Mouse (Mus musculus) hindbrain, embryonic 13.5 days (tissue): ENCODE measurements around the gene Nell2. TPM values are rescaled to one million over a fixed set of nuclear protein-coding genes. Genes with fewer than 3 reads are reported as not detected.

Experiments
- ATAC-seq: fragments of 200-750 bp; cut with Nextera tagmentation; 2 replicates; pipeline ENCODE4 v1.8.0; 2017; ENCODE audit warnings: moderate TSS enrichment; ENCODE audit not compliant: low FRiP score
- H3K27ac ChIP-seq: fragments of 300-500 bp; sonication (generic); 2 replicates; pipeline ENCODE4 v1.5.1; 2015; ENCODE audit warnings: inconsistent platforms, mild to moderate bottlenecking, moderate library complexity
- H3K27me3 ChIP-seq: fragments of 300-500 bp; sonication (generic); 2 replicates; pipeline ENCODE4 v1.6.1; 2015; ENCODE audit warnings: mild to moderate bottlenecking, inconsistent platforms
- H3K36me3 ChIP-seq: fragments of 300-500 bp; sonication (generic); 2 replicates; pipeline ENCODE4 v1.6.1; 2015; ENCODE audit warnings: mild to moderate bottlenecking, inconsistent platforms
- H3K4me1 ChIP-seq: fragments of 300-500 bp; sonication (generic); replicated peaks from 2 replicates; pipeline ENCODE4 v1.6.1; 2015; ENCODE audit warnings: inconsistent platforms
- H3K4me2 ChIP-seq: fragments of 300-500 bp; sonication (generic); 2 replicates; pipeline ENCODE4 v1.6.1; 2015; ENCODE audit warnings: inconsistent platforms, mild to moderate bottlenecking, moderate library complexity
- H3K4me3 ChIP-seq: fragments of 300-500 bp; sonication (generic); 2 replicates; pipeline ENCODE4 v1.5.1; 2015; ENCODE audit warnings: mild to moderate bottlenecking, inconsistent platforms
- H3K9ac ChIP-seq: fragments of 300-500 bp; sonication (generic); 2 replicates; pipeline ENCODE4 v1.6.1; 2015; ENCODE audit warnings: mild to moderate bottlenecking, inconsistent platforms
- H3K9me3 ChIP-seq: fragments of 300-500 bp; sonication (generic); 2 replicates; pipeline ENCODE4 v1.6.1; 2016; ENCODE audit warnings: inconsistent platforms
- WGBS: fragments of 180-500 bp; shearing (Covaris S2); methylation state at CpG from one replicate; pipeline ENCODE4 v1.1.7; 2015; 5-methylcytosine and 5-hydroxymethylcytosine counted together
- polyA plus RNA-seq: library from polyadenylated mRNA; unstranded; fragments of >200 nt; fragmentation: Nextera tagmentation; extraction: Ambion mirVana; gene quantifications from 2 replicates; pipeline ENCODE4 v1.2.1, GENCODE M21; 2015

Nell2 gene
- polyA plus RNA-seq, 1 experiment from 2014 or later, result 171 TPM

DNA sequence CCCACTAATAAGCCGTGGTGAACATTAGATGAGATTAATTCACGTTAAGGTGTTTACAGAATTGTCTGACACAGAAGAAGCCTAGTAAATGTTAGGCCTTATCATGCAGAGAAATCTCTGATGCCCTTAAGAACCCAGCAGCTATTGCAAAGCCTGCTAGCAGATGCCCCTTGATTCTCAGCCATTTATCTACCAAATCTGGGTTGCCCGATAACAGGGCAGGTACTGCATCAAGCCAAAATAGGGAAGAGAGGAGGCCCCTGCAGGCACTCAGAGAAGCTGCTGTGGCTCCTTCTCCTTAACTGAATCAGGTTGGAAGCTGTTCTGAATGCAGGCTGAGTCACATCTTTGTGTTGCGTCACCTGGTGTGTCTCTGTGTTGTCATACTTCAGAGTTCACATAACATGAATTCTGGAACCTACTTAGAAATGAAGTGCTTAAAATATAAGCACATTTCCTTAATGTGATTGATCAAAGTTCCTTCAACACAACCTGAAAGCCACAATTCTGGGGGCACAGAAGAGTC, 68.3 kb downstream of the Nell2 start:
- no peak for ATAC-seq
- Histone ChIP-seq H3K9ac (no peak overlapping the region; the same call in 1 of the 2 replicates), H3K4me2 (no peak overlapping the region), H3K27ac (0 out of 2 replicates have a peak overlapping the region, but pooled peaks have one; percentile 5), H3K9me3 (no peaks in the 10 kb centered on the region), H3K4me1 (peaks cover 6% of the 10 kb centered on the region; the same call in 1 of the 2 replicates), H3K36me3 (no peaks in the 10 kb centered on the region), H3K27me3 (no peaks in the 10 kb centered on the region), H3K4me3 (no peak overlapping the region)
- 63% methylated on average over 4 of the region's 4 CpGs for WGBS

DNA sequence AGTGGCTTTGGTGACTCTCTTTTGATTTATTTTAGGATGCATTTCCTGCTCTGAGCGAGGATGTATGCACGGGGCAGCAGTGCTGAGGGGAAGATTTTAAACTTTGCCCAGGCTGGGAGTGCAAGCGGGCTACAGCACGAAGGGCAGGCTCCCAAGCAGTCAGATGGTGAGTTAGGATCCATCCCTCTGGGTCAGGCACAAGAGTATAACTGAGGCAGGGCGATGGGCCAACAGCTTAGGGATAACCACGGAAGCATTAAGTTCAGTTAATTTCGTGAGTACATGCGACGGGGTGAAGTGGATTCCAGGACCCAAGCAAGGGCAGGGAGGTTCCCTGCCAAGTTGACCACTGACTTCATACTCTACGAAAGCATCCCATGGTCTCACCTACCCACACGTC, 83.8 kb downstream of the Nell2 start:
- no peaks in the 10 kb centered on the region for H3K27me3 ChIP-seq
- no peak overlapping the region for H3K9ac ChIP-seq
- H3K4me3 ChIP-seq, result no peak overlapping the region
- ATAC-seq, result no peak
- H3K4me1 ChIP-seq, result no peaks in the 10 kb centered on the region
- no peaks in the 10 kb centered on the region for H3K9me3 ChIP-seq
- 0 out of 2 replicates have a peak, but pooled peaks cover 3% of the 10 kb centered on the region for H3K36me3 ChIP-seq
- 86% methylated on average over 11 of the region's 11 CpGs for WGBS
- H3K4me2 ChIP-seq, result no peak overlapping the region
- H3K27ac ChIP-seq, result no peak overlapping the region

DNA sequence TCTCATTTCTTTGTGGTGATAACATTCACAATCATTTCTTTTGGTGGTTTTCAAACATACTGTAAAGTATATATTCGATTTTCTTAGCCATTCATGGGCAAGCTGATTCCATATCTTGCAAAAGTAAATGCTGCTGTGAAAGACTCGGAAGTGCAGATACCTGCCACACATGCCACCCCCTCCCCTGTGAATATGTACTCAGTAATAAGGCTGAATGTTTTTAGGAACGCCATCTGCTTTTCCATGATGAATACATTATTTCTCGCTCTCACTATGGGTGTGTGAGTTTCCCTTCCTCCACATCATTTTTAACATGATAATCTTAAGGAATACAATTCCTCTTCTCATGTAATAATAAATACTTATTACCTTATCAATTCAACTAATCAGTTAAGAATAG, 90.6 kb downstream of the Nell2 start:
- no peak for ATAC-seq
- Histone ChIP-seq H3K4me1 (peaks cover 4% of the 10 kb centered on the region), H3K9me3 (no peaks in the 10 kb centered on the region), H3K36me3 (peaks cover 5% of the 10 kb centered on the region; the same call in 1 of the 2 replicates), H3K4me3 (no peak overlapping the region), H3K27me3 (no peaks in the 10 kb centered on the region), H3K4me2 (no peak overlapping the region), H3K9ac (no peak overlapping the region), H3K27ac (no peak overlapping the region)
- WGBS, result 76% methylated on average over 4 of the region's 4 CpGs

DNA sequence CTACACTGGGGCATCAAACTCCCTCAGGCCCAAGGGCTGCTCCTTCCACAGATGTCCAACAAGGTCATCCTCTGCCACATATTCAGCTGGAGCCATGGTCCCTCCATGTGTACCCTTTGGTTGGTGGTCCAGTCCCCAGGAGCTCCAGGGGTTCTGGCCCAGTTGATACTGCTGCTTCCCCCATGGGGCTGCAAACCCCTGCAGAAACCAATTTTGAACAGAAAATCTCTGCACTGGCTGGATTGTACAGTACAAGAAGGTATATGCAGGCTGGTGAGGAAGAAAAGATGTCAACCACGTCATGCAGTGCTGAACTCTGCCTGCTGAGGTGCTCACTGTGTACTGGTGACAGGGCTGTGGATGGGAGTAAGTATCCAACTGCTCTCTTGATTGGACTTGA, 92.1 kb downstream of the Nell2 start:
- Histone ChIP-seq H3K36me3 (peaks cover 2% of the 10 kb centered on the region; the same call in 1 of the 2 replicates), H3K9ac (no peak overlapping the region), H3K4me1 (peaks cover 17% of the 10 kb centered on the region), H3K9me3 (no peaks in the 10 kb centered on the region), H3K27me3 (no peaks in the 10 kb centered on the region), H3K27ac (no peak overlapping the region), H3K4me3 (no peak overlapping the region), H3K4me2 (no peak overlapping the region)
- no peak for ATAC-seq
- 86% methylated on average over 1 of the region's 1 CpGs for WGBS

GRCm38 (mm10) chr15:95431156-95431799, 97.1 kb downstream of the Nell2 start:
- 26% methylated on average over 13 of the region's 13 CpGs for WGBS
- H3K27ac ChIP-seq, result peak overlapping the region; percentile 73
- H3K4me2 ChIP-seq, result 0 out of 2 replicates have a peak overlapping the region, but pooled peaks have one; percentile 8
- no peaks in the 10 kb centered on the region for H3K27me3 ChIP-seq
- peak; percentile 70 for ATAC-seq
- no peak overlapping the region for H3K9ac ChIP-seq
- H3K9me3 ChIP-seq, result no peaks in the 10 kb centered on the region
- peaks cover 8% of the 10 kb centered on the region for H3K36me3 ChIP-seq
- peaks cover 24% of the 10 kb centered on the region for H3K4me1 ChIP-seq
- no peak overlapping the region for H3K4me3 ChIP-seq

DNA sequence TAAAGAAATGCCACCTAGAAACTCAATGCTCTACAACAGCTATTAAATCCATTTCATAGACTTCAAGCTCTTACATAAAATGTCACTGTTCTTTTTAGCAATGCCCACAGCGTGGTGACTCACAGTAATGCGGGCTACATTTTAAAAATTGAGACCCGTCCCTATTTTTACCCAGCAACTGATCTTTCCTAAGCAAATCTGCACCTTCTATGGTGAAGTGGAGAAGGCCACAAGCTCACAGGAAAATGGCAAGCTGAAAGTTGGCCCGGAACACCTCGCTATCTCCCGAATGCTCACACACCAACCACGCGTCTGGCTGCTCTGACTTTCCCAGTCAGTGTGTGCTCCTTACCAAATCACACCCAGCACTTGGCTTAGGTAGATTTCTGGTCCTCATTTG, 98.4 kb downstream of the Nell2 start:
- Histone ChIP-seq H3K4me2 (no peak overlapping the region), H3K9ac (no peak overlapping the region), H3K27me3 (no peaks in the 10 kb centered on the region), H3K4me1 (peaks cover 28% of the 10 kb centered on the region), H3K36me3 (peaks cover 8% of the 10 kb centered on the region), H3K9me3 (no peaks in the 10 kb centered on the region), H3K4me3 (no peak overlapping the region), H3K27ac (no peak overlapping the region)
- ATAC-seq, result no peak
- 95% methylated on average over 8 of the region's 8 CpGs for WGBS

DNA sequence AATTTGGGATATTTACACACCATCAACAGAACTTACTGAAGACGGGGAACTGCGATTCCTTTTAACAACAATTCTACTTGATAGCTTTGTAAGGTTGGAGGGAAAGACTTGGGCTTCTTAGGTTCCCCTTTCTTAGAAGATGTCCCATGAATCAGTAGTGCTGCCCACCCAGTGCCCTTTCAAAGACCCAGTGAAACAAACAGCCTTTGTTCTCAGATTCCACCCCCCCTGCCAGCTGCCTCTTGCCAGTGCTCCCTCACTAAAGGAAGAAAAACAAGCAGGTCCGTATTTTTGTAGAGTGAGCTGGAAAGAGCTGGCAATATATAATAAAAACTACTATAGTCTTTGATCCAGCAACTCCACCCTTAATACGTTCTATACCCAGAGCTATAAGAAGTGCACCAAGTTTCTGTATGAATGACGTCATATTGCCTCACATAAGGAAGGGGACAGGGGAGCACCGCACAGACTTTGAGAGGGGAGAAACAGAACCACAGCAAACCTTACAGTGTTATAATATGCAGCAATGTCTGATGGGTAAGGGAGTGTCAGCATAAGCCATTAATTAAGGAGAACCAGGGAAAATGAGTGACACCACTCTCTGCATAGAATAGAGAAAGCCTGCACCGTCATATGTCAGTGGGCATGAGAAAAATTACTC, 100.2 kb downstream of the Nell2 start:
- Histone ChIP-seq H3K9ac (no peak overlapping the region), H3K9me3 (no peaks in the 10 kb centered on the region), H3K4me3 (no peak overlapping the region), H3K36me3 (peaks cover 6% of the 10 kb centered on the region), H3K27me3 (no peaks in the 10 kb centered on the region), H3K4me2 (no peak overlapping the region), H3K27ac (peak overlapping the region; percentile 58; the same call in 1 of the 2 replicates), H3K4me1 (peaks cover 29% of the 10 kb centered on the region)
- WGBS, result 31% methylated on average over 7 of the region's 7 CpGs
- no peak for ATAC-seq

- H3K27me3 ChIP-seq, result no peaks in the 10 kb centered on the region
- H3K4me1 ChIP-seq, result peaks cover 10% of the 10 kb centered on the region
- H3K4me3 ChIP-seq, result no peak overlapping the region
- no peak for ATAC-seq
- H3K36me3 ChIP-seq, result peaks cover 12% of the 10 kb centered on the region
- no peak overlapping the region for H3K27ac ChIP-seq
- H3K4me2 ChIP-seq, result no peak overlapping the region
- 77% methylated on average over 7 of the region's 7 CpGs for WGBS
- H3K9ac ChIP-seq, result no peak overlapping the region
- H3K9me3 ChIP-seq, result no peaks in the 10 kb centered on the region
Observed at GRCm38 (mm10) chr15:95425085-95425484, 103.3 kb downstream of the Nell2 start.

DNA sequence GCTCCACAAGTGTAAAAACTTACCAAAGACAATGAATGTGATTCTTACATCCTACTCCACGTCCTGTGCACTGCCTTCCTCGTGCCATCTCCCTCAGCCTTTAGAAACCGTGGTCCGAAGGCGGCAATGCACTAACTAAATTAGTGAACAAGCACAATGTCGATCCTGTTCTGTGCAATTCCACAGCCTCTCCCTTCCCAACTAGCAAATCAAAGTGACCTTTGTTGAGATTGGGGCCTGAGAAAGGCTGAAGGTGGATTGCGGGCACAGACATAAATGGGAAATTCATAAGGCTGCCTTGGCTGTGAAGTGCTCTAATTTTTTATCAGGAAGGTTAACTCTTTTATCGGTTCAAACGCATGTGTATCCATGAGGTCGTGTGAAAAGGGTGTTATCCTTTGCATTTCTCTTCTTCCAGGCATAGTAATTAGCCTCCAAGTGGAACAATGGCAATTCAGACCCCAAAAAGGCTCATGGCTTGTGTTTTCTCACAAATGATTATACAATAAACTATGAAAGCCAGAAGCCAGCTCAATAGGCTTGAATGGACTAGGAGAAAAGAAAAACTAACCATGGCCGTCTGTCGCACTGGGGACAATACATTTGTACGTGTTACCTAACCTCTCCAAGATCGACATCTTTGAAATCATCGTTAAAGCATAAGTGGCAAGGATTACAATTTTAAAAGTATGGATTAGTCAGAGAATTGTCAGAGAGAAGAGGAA, 106.0 kb downstream of the Nell2 start:
- no peak for ATAC-seq
- Histone ChIP-seq H3K27me3 (no peaks in the 10 kb centered on the region), H3K4me1 (peaks cover 6% of the 10 kb centered on the region), H3K36me3 (peaks cover 10% of the 10 kb centered on the region), H3K4me2 (no peak overlapping the region), H3K4me3 (no peak overlapping the region), H3K27ac (no peak overlapping the region), H3K9me3 (no peaks in the 10 kb centered on the region), H3K9ac (no peak overlapping the region)
- 39% methylated on average over 15 of the region's 15 CpGs for WGBS

- WGBS, result 60% methylated on average over 4 of the region's 4 CpGs
- H3K4me2 ChIP-seq, result no peak overlapping the region
- H3K9me3 ChIP-seq, result no peaks in the 10 kb centered on the region
- H3K4me3 ChIP-seq, result no peak overlapping the region
- no peak overlapping the region for H3K9ac ChIP-seq
- H3K4me1 ChIP-seq, result no peaks in the 10 kb centered on the region
- H3K27ac ChIP-seq, result no peak overlapping the region
- no peak for ATAC-seq
- no peaks in the 10 kb centered on the region for H3K27me3 ChIP-seq
- peaks cover 12% of the 10 kb centered on the region for H3K36me3 ChIP-seq
Observed at GRCm38 (mm10) chr15:95418641-95419040, 109.7 kb downstream of the Nell2 start.

- Histone ChIP-seq H3K4me1 (peaks cover 19% of the 10 kb centered on the region), H3K36me3 (peaks cover 2% of the 10 kb centered on the region), H3K9me3 (no peaks in the 10 kb centered on the region), H3K4me2 (no peak overlapping the region), H3K27ac (peak overlapping the region; percentile 65), H3K9ac (no peak overlapping the region), H3K4me3 (no peak overlapping the region), H3K27me3 (no peaks in the 10 kb centered on the region)
- WGBS, result 28% methylated on average over 5 of the region's 5 CpGs
- 0 out of 2 replicates have a peak, but pooled peaks have one; percentile 24 for ATAC-seq
Observed at GRCm38 (mm10) chr15:95411949-95412741, 116.2 kb downstream of the Nell2 start.
